Mouse (Mus musculus): ENCODE measurements at regions not wholly inside any gene's neighbourhood (a gene's known extent, or its start where the extent isn't known, plus 50 kb on each side); places are given as distances from the start of the nearest gene placed in this dataset.

GRCm38 (mm10) chr13:31397246-31397645, 158.7 kb upstream of the Foxq1 start:
- DNase-seq (ENCODE audit: low spot score in 2 of 2), result no peak

DNA sequence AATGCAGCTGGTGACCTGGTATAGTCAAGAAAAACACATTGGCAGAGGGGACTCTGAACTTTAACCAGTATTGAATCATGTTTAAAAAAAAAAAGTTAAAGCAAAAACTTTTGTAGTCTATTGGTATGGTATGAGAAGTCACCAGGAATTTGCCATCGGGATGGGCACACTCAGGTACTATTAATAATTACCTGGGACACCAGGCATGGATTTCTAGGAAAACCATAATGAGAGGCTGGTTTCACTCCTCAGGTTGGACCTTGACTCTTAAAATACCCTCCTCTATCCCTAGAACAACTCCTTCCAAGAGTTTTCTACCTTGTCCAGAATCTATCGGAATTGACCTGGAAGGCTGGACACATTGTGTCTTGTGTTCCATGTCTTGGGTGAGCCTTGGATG, 155.5 kb upstream of the Foxq1 start:
- DNase-seq (ENCODE audit: low spot score in 2 of 2), result no peak

GRCm38 (mm10) chr13:31405312-31405711, 150.6 kb upstream of the Foxq1 start:
- DNase-seq (ENCODE audit: low spot score in 2 of 2), result no peak

DNA sequence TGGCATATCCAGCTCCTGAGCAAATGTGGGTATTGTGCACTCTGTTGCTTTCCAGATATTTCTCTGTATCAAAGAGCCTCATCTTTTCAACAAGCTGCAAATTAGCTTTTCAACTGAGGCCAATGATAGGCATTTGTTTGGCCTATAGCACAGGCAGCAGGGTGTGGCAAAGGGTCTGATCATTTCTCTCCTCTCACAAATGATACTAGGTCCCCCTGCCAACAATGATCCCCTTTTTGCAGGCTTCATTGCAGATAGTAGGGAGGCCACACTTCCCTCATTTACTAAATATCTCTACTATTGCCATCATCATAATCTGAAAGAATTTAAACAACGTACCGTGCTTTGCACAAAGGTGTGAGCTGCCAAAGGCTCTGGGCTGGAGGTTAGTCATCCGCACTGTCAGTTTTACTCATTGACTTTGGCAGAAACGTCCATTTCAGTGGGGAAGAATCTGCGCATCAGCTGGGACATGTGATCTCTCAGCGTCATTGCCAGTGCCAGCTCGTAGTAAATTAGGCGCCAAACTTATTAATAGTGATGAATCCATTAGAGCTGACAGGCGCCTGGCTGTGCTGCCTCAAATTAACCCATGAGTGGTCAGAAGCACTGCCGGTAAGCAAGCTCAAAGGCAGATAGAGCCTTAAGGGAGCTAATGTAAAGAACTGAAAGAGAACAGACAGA, 147.4 kb upstream of the Foxq1 start:
- DNase-seq (ENCODE audit: low spot score in 2 of 2), result no peak

- no peak for DNase-seq (ENCODE audit: low spot score in 2 of 2)
These were observed 146.8 kb upstream of the Foxq1 start for GRCm38 (mm10) chr13:31409123-31409513.

DNA sequence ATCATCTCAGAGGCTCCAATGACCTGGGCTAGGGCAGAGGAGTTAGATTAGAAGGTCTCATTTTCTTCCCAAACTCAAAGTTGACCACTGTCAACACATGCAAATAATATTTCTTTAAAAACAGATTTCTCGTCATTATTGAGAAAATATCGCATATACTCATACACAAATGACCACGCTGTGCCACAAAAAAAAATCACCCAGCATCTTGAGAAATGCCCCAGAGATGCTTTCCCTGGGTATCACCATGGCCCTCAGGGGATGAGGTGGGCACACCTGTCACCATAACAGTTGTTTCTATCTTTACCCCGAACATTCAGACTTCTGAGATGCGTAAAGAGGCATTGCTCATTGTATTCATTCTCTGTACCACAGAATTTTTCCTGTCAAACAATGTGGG, 134.4 kb upstream of the Foxq1 start:
- DNase-seq (ENCODE audit: low spot score in 2 of 2), result no peak

DNA sequence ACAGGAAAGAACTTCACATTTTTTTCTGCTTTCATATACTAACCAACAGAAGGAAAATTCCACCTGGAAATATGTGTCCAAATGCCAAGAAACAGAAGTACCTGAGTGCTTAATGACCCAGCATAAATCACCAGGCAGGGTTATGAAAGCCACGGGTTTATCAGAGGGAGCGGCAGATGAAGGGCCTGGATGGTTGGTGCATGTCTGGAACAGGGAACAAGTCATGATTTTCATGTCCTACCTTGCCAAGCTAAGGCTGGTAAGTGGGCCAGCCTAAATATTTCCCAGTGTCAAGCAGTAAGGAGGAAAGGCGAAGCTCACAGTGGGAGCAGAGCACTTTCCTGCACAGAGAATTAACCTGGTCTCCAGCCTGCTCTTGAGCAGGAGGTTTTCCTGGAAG, 132.3 kb upstream of the Foxq1 start:
- DNase-seq (ENCODE audit: low spot score in 2 of 2), result no peak

- DNase-seq (ENCODE audit: low spot score in 2 of 2), result no peak
These were observed 130.0 kb upstream of the Foxq1 start for GRCm38 (mm10) chr13:31425825-31426500.

DNA sequence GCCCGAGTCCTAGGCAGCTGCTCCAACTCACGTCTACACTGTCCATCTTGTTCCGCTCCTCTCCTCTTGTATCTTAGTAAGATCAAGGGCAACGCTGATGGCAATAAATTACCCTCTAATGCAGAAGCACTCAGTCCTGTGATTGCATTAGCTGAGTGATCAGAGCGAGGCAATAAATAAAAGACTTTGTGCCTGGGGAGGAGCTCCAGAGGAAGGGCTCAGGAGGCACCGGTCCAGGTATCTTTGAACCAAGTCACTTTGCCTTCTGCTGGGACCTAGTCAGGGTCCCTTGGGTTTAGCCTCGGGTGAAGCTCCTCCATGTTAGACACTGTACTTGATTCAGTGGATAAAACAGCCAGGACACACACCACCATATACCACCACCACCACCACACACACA, 119.5 kb upstream of the Foxq1 start:
- DNase-seq (ENCODE audit: low spot score in 2 of 2), result no peak

- DNase-seq (ENCODE audit: low spot score in 2 of 2), result no peak
These were observed 115.9 kb upstream of the Foxq1 start for GRCm38 (mm10) chr13:31439761-31440627.

DNA sequence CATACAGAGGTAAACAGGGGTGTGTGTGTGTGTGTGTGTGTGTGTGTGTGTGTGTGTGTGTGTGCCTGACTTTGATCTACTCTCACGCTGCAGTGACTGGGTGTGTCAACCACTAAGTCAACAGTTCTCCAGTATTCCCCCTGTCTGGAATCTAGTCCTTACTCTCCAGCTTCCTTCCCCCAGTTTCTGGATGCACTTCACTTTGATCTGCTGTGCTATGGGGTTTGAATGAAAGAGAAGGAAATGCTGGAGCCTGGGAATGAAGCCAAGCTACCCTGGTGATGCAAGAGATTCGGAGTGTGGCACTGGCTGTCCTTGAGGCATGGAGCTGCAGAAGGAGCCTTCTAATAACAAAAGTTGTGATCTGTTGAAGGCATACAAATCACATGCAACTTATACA, 97.1 kb upstream of the Foxq1 start:
- DNase-seq (ENCODE audit: low spot score in 2 of 2), result no peak

DNA sequence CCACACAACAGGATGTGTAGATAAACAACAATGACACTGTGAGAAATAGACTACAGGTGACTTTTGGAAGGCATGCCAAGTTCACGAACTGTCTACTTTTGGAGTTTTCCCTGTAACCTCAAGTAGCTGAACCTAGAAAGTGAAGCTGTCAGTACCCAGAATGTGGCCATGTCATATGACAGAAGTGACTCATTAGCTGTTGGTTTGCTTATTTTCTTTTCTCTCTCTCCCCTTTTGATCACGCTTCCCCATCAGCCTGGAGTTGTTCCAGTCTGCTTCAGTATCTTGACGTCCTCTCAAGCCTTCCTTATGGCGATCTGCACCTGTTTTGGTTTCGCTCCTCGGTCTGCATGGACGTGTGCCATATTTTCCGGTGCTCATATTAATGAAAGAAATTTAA, 90.8 kb upstream of the Foxq1 start:
- no peak for DNase-seq (ENCODE audit: low spot score in 2 of 2)

GRCm38 (mm10) chr13:31465711-31466110, 90.2 kb upstream of the Foxq1 start:
- no peak for DNase-seq (ENCODE audit: low spot score in 2 of 2)

DNA sequence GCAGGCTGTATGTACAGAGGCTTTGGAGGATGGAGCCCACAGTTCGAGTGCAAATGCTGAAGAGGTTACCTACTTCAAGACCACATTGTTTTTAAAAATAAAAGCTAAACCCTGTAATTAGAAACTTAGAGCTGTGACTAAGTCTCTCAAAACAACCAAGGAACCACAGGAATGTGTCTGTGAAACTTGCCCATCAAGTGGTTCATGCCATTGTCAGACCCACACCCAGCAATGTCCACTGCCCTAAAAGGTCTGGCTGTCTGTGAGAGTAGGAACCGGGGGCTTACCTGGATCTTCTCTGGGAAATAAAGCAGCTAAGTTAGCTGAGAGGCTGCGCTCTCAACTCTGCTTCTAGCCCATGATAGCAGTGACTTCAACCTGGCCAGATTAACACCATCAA, 87.8 kb upstream of the Foxq1 start:
- DNase-seq (ENCODE audit: low spot score in 2 of 2), result no peak

- DNase-seq (ENCODE audit: low spot score in 2 of 2), result no peak
These were observed 87.0 kb upstream of the Foxq1 start for GRCm38 (mm10) chr13:31468983-31469382.

DNA sequence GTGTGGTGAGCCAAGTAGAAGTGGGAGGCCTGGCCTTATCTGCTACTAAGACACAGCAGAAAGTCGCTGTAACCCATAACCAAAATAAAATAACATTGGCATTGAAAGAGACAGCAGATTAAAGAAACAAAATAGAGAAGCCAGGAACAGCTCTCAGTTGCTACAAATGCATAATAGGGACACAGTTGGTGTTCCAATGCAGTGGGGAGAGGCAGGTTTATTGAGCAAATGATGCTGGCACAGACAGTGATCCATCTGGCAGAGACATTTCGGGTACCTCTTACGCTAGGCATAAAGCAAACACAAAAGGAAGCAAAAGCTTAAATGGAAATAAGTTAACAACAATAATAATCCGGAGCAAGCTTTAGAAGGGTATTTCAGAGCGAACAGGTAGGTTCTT, 83.6 kb upstream of the Foxq1 start:
- no peak for DNase-seq (ENCODE audit: low spot score in 2 of 2)

DNA sequence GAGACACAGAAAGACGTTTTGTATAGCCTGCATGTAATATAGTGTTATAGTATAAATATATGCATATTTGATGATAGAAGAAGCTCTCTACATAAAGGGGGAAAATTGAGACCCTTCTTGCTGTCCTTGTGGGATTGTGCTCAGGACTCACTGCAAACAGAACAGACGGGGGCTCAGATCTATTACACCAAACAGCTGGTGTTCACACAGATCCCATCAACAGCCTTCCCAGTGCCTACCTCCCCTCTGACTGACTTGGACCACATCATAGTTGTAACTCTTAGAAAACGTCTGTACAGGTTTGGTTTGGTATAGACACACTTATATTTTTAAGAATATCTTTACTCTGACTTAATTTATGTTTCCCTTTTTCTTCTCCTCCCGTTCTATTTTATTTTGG, 83.1 kb upstream of the Foxq1 start:
- DNase-seq (ENCODE audit: low spot score in 2 of 2), result no peak

DNA sequence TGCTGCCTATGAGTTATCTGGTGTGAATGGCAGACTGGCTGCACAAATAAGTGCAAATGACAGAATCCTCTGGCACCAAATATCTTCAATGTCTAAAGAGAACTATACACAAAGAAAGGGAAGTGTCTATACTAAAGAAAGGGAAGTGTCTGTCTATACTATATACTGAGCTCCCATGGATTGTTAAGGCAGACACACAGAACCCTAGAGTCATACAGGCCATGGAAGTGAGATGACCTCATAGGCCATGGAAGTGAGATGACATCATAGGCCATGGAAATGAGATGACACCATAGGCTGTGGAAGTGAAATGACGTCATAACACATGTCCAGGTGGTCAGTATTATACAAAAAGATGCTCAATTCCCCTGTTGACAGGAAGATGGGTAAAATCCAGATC, 82.7 kb upstream of the Foxq1 start:
- DNase-seq (ENCODE audit: low spot score in 2 of 2), result no peak

GRCm38 (mm10) chr13:31475845-31476244, 80.1 kb upstream of the Foxq1 start:
- no peak for DNase-seq (ENCODE audit: low spot score in 2 of 2)

DNA sequence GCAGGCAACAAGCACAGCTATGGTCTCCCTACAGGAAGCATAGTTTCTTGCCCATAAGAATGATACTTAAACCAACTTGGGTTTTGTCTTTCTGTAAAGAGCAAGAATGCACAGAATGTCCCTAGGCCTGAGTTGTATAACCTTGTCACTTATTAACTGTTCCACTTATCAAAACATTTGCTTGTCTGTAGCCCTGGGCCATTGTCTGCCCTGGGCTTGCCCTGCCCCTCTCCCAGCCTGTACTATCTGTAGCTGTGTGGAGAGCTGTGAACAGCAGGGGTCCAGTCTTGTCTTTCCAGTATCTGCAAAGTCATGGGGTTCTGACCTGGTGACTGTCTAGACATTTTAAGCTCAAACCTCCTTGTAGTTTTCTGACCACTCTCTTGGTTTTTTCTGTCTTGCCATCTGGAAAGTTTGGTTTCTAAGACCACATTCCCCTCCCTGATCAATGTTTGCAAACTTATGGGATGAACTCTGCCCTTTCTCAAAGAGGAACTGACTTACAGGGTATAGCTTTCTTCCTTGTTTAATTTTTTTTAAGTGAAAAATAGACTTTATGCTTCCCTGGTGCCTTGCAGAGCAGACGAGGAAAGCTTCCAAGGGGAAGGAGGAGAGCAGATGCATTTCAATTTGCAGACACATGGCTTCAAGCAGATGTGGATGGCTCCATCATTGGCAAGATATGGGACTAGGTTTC, 78.6 kb upstream of the Foxq1 start:
- DNase-seq (ENCODE audit: low spot score in 2 of 2), result no peak

- DNase-seq (ENCODE audit: low spot score in 2 of 2), result no peak
These were observed 74.7 kb upstream of the Foxq1 start for GRCm38 (mm10) chr13:31481105-31481844.

All from gastrocnemius, adult 8-10 months (tissue).